Mouse (Mus musculus) lung, embryonic 14.5 days (tissue): ENCODE results near the gene Kcnd1. TPM values are rescaled to one million over a fixed set of nuclear protein-coding genes. Genes with fewer than 3 reads are reported as not detected.
"Not testable (repeated sequence)": the region's sequence is repeated elsewhere in the genome, so short reads cannot be mapped to it uniquely, and the experiment has no call there.

Experiments
- ATAC-seq: fragments of 200-750 bp; cut with Nextera tagmentation; 2 replicates; pipeline ENCODE4 v1.8.0; 2017; ENCODE audit warnings: mild to moderate bottlenecking, moderate TSS enrichment, moderate library complexity; ENCODE audit not compliant: insufficient read depth
- DNase-seq: peaks from one replicate; pipeline ENCODE4 v3.0.0-alpha.2; 2015
- H3K27ac ChIP-seq: fragments of 300-500 bp; sonication (generic); 2 replicates; pipeline ENCODE4 v1.5.1; 2014; ENCODE audit warnings: low read depth, mild to moderate bottlenecking, moderate library complexity
- H3K27me3 ChIP-seq: fragments of 300-500 bp; sonication (generic); 2 replicates; pipeline ENCODE4 v1.6.1; 2014; ENCODE audit warnings: low read length, control low read depth; ENCODE audit not compliant: insufficient read depth
- H3K36me3 ChIP-seq: fragments of 300-500 bp; sonication (generic); 2 replicates; pipeline ENCODE4 v1.6.1; 2014; ENCODE audit warnings: control low read depth; ENCODE audit not compliant: insufficient read depth
- H3K4me1 ChIP-seq: fragments of 300-500 bp; sonication (generic); 2 replicates; pipeline ENCODE4 v1.6.1; 2014; ENCODE audit warnings: antibody characterized with exemption, control low read depth; ENCODE audit not compliant: insufficient read depth
- H3K4me2 ChIP-seq: fragments of 300-500 bp; sonication (generic); 2 replicates; pipeline ENCODE4 v1.6.1; 2014; ENCODE audit warnings: mild to moderate bottlenecking
- H3K4me3 ChIP-seq: fragments of 300-500 bp; sonication (generic); 2 replicates; pipeline ENCODE4 v1.5.1; 2014; ENCODE audit warnings: low read depth, low read length
- H3K9ac ChIP-seq: fragments of 300-500 bp; sonication (generic); 2 replicates; pipeline ENCODE4 v1.6.1; 2014
- H3K9me3 ChIP-seq: fragments of 300-500 bp; sonication (generic); 2 replicates; pipeline ENCODE4 v1.6.1; 2016; ENCODE audit warnings: low read depth, low read length, control low read depth
- CTCF ChIP-seq: IDR thresholded peaks from 2 replicates; pipeline ENCODE4 v1.5.1; 2016; ENCODE audit warnings: antibody characterized with exemption, low read depth
- WGBS: fragments of 180-500 bp; shearing (Covaris S2); extraction: QIAGEN DNeasy Blood & Tissue Kit; methylation state at CpG from one replicate; pipeline ENCODE4 v1.1.7; 2014; 5-methylcytosine and 5-hydroxymethylcytosine counted together
- polyA plus RNA-seq: library from polyadenylated mRNA; unstranded; fragments of >200 nt; fragmentation: Nextera tagmentation; extraction: Ambion mirVana; gene quantifications from 2 replicates; pipeline ENCODE4 v1.2.1, GENCODE M21; 2014

Kcnd1 gene
- polyA plus RNA-seq, 1 experiment from 2014 or later, result 1.6 TPM

DNA sequence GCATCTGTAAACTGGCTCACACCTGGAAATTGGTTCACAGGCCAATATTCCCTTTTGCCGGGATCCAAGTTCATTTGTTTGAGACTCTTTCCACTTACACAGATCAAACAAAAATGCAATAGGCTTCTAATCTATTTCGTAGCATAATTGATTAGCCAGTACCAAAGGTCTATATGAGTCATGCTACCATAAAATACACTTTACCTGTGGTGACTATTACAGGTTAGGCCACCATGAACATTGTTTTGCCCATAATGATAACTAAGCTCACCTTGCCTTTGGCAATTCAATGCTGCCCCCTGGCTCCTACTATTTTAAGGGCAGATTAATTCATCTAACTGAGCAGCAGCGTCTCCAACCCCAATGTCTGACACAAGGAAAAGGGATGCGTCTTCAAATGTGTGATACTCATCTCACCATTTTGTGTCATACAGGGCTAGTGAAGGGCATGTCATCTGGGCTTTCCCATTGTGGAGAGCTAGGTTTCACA lies 39.4 kb upstream of the Kcnd1 start:
- H3K9ac ChIP-seq, result no peak overlapping the region
- no peak overlapping the region for H3K4me2 ChIP-seq
- no peaks in the 10 kb centered on the region for H3K9me3 ChIP-seq
- no peaks in the 10 kb centered on the region for H3K4me1 ChIP-seq
- 70% methylated on average over 4 of the region's 4 CpGs for WGBS
- no peak for DNase-seq
- no peak overlapping the region for H3K27ac ChIP-seq
- no peak overlapping the region for H3K4me3 ChIP-seq
- H3K27me3 ChIP-seq, result no peaks in the 10 kb centered on the region
- no peak for TF ChIP-seq CTCF
- no peak for ATAC-seq
- H3K36me3 ChIP-seq, result no peaks in the 10 kb centered on the region

DNA sequence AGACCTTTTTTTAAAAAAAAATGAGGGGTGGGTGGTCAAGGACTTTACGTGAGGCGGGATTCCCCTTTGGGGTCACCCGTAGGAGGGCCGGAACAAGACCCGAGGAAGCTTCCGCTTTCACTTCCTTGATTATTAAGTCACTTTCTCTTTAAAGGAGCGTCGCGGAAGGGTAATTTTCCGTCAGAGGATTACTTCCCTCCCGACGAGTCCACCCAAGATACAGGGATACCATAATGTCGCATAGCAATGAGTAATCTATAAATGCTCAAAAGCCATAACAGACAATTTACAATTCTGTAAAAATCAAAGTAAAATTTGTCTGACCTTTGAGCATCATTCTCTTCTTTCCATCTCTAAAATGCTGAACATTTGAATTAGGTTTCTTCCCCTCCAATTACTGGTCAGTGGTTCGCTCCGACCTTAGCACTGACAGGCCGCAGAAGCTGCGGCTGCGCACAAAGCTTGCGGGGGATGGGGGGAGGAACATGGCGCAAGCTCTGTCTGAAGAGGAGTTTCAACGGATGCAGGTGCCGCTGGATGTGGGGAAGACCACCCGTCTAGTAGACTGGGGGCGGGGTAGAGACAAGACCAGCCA lies 32.5 kb upstream of the Kcnd1 start, which contains the start of gene Gripap1:
Gene Gripap1, plus strand, starts transcription at position 224 of the 595 bp plus-strand sequence.
- 8% methylated on average over 24 of the region's 24 CpGs for WGBS
- Histone ChIP-seq H3K4me3 (peak within 1 kb of the TSS; percentile 56), H3K27me3 (no peaks in the 10 kb centered on the region), H3K27ac (no peak within 1 kb of the TSS), H3K9me3 (no peaks in the 10 kb centered on the region), H3K4me2 (peak within 1 kb of the TSS; percentile 62), H3K36me3 (no peaks in the 10 kb centered on the region), H3K9ac (peak within 1 kb of the TSS; percentile 48), H3K4me1 (no peaks in the 10 kb centered on the region)
- ATAC-seq (peak; percentile 91), DNase-seq (peak; percentile 87)
- TF ChIP-seq CTCF, result no peak

- Histone ChIP-seq H3K9me3 (no peaks in the 10 kb centered on the region), H3K9ac (peak overlapping the region; percentile 48), H3K4me1 (no peaks in the 10 kb centered on the region), H3K27me3 (no peaks in the 10 kb centered on the region), H3K27ac (no peak overlapping the region), H3K36me3 (no peaks in the 10 kb centered on the region), H3K4me3 (peak overlapping the region; percentile 56), H3K4me2 (peak overlapping the region; percentile 62)
- DNase-seq, result no peak
- ATAC-seq, result 0 out of 2 replicates have a peak, but pooled peaks have one; percentile 3
- no peak for TF ChIP-seq CTCF
- WGBS, result 16% methylated on average over 5 of the region's 5 CpGs
Observed at GRCm38 (mm10) chrX:7790309-7790708, 31.8 kb upstream of the Kcnd1 start.

DNA sequence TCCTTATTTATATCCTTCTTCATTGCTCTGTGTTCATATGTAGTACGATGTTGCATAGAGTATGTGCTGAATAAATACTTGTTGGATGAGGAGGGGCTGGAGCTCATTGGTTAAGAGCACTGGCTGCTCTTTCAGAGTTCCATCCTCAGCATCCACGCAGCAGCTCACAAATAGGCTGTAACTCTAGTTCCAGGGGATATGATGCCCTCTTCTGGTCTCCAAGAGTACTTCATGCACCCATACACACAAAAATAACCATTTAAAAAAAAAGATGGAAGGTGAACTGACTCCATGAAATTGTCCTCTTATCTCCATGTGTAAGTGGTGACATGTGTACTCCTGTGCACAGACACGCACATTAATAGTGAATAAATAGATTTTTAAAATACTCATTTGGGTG lies 28.7 kb upstream of the Kcnd1 start:
- Histone ChIP-seq H3K9me3 (no peaks in the 10 kb centered on the region), H3K9ac (no peak overlapping the region), H3K27ac (no peak overlapping the region), H3K4me1 (no peaks in the 10 kb centered on the region), H3K27me3 (no peaks in the 10 kb centered on the region), H3K4me2 (no peak overlapping the region), H3K4me3 (no peak overlapping the region), H3K36me3 (no peaks in the 10 kb centered on the region)
- WGBS, result 37% methylated on average over 3 of the region's 3 CpGs
- TF ChIP-seq CTCF, result peak; percentile 45
- no peak for ATAC-seq
- DNase-seq, result peak; percentile 51

DNA sequence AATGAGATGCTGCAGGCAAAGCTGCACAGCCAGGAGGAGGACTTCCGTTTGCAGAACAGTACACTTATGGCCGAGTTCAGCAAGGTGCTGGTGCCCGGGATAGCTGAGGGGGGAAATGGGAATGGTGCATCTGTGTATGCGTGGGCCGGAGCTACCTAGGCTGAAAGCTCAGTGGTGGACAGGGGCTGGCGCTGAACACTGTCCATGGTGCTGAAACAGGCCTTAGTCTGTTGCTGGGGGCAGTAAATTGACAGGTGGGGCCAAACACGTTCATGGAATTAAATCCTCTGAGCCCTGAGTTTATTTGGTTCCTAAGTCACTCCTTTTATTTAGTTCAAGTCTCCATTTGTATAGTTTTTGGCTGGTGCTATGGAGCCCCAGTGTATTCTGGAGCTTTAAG lies 27.1 kb upstream of the Kcnd1 start:
- Histone ChIP-seq H3K4me1 (no peaks in the 10 kb centered on the region), H3K9ac (no peak overlapping the region), H3K9me3 (no peaks in the 10 kb centered on the region), H3K27ac (no peak overlapping the region), H3K4me2 (no peak overlapping the region), H3K4me3 (no peak overlapping the region), H3K36me3 (peaks cover 7% of the 10 kb centered on the region; the same call in 1 of the 2 replicates), H3K27me3 (no peaks in the 10 kb centered on the region)
- ATAC-seq, result no peak
- TF ChIP-seq CTCF, result no peak
- DNase-seq, result peak; percentile 77
- WGBS, result 14% methylated on average over 7 of the region's 7 CpGs

DNA sequence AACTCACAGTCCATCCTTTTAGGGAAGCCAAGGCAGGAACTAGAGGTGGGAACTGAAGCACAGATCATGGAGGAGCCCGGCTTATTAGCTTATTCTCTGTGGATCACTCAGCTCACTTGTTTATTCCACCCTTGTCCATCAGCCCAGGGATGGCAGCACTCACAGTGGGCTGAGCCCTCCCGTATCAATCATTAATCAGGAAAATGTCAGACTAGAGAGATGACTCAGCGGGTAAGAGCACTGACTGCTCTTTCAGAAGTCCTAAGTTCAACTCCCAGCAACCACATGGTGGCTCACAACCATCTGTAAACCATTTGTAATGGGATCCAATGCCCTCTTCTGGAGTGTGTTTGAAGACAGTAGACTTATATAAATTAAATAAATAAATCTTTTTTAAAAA lies 24.8 kb upstream of the Kcnd1 start:
- H3K27ac ChIP-seq, result no peak overlapping the region
- 80% methylated on average over 3 of the region's 3 CpGs for whole genome bisulfite sequencing
- H3K4me1 ChIP-seq, result no peaks in the 10 kb centered on the region
- DNase-seq, result no peak
- no peaks in the 10 kb centered on the region for H3K9me3 ChIP-seq
- TF ChIP-seq CTCF, result no peak
- H3K27me3 ChIP-seq, result no peaks in the 10 kb centered on the region
- no peak overlapping the region for H3K9ac ChIP-seq
- peaks cover 14% of the 10 kb centered on the region; the same call in 1 of the 2 replicates for H3K36me3 ChIP-seq
- ATAC-seq, result no peak
- no peak overlapping the region for H3K4me2 ChIP-seq
- no peak overlapping the region for H3K4me3 ChIP-seq

DNA sequence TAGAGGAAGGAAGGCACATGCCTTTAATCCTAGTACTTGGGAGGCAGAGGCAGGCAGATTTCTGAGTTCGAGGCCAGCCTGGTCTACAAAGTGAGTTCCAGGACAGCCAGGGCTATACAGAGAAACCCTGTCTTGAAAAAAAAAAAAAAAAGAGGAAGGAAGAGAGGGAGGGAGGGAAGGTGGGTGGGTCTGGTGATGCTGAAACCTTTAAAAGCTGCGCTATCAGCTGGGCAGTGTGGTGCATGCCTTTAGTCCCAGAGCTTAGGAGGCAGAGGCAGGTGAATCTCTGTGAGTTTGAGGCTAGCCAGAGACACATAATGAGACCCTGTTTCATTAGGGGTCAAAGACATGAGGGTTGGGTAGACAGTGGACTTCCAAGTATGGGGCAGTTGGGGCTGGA lies 19.9 kb upstream of the Kcnd1 start:
- H3K9me3 ChIP-seq, H3K27me3 ChIP-seq, H3K4me1 ChIP-seq, ATAC-seq, H3K9ac ChIP-seq, DNase-seq, H3K27ac ChIP-seq, H3K4me2 ChIP-seq, H3K4me3 ChIP-seq: not testable (repeated sequence)
- 87% methylated on average over 2 of the region's 2 CpGs for WGBS
- peaks cover 22% of the 10 kb centered on the region; the same call in 1 of the 2 replicates for H3K36me3 ChIP-seq
